In genomic region chr7:27552070-27552469, GRCm38 (mm10) we compare ENCODE assay signal across 8 mouse cellular contexts. TPM values are rescaled to one million over a fixed set of nuclear protein-coding genes. Genes with fewer than 3 reads are reported as not detected.
A peak's percentile ranks its signal among the peaks of the same experiment; 100 is the strongest.
DNase-seq lines count a peak whose midpoint lies in the region; ATAC-seq lines count a peak whose summit lies in the region.

No protein-coding gene starts in this region.

- H3K27ac ChIP-seq in lung, embryonic 16.5 days (ENCODE audit: low read length), result no peak overlapping the region
- H3K27ac ChIP-seq in forebrain, embryonic 15.5 days (replicated peaks), result no peak overlapping the region
- H3K27ac ChIP-seq in liver, embryonic 13.5 days, result peak overlapping the region; percentile 82
- 0 out of 2 replicates have a peak overlapping the region, but pooled peaks have one; percentile 40 for H3K27ac ChIP-seq in stomach, embryonic 15.5 days

- peaks cover 12% of the 10 kb centered on the region for H3K4me1 ChIP-seq in lung, embryonic 16.5 days (replicated peaks; ENCODE audit: control insufficient read depth, insufficient read depth, low read length)
- peaks cover 29% of the 10 kb centered on the region for H3K4me1 ChIP-seq in forebrain, embryonic 15.5 days
- H3K4me1 ChIP-seq in liver, embryonic 13.5 days (replicated peaks), result peaks cover 31% of the 10 kb centered on the region
- peaks cover 11% of the 10 kb centered on the region for H3K4me1 ChIP-seq in stomach, embryonic 15.5 days

- ATAC-seq in lung, embryonic 16.5 days (ENCODE audit: low read depth), result no peak
- no peak for ATAC-seq in forebrain, embryonic 15.5 days (replicated peaks)
- ATAC-seq in liver, embryonic 13.5 days (ENCODE audit: low read depth), result no peak
- no peak for ATAC-seq in stomach, embryonic 15.5 days (ENCODE audit: insufficient read depth, low FRiP score, low read depth)

- H3K9ac ChIP-seq in lung, embryonic 16.5 days (ENCODE audit: low read length), result peak overlapping the region; percentile 73
- peak overlapping the region; percentile 65; the same call in 1 of the 2 replicates for H3K9ac ChIP-seq in forebrain, embryonic 15.5 days (replicated peaks)
- peak overlapping the region; percentile 87 for H3K9ac ChIP-seq in liver, embryonic 13.5 days
- H3K9ac ChIP-seq in stomach, embryonic 15.5 days, result no peak overlapping the region

- WGBS in lung, embryonic 16.5 days, result 38% methylated on average over 5 of the region's 5 CpGs
- WGBS in forebrain, embryonic 15.5 days, result 60% methylated on average over 5 of the region's 5 CpGs
- WGBS in liver, embryonic 13.5 days (ENCODE audit: insufficient replicate concordance), result 47% methylated on average over 5 of the region's 5 CpGs
- WGBS in stomach, embryonic 15.5 days, result 51% methylated on average over 5 of the region's 5 CpGs

- H3K36me3 ChIP-seq in lung, embryonic 16.5 days (ENCODE audit: control insufficient read depth, insufficient read depth, low read length), result peaks cover 2% of the 10 kb centered on the region; the same call in 1 of the 2 replicates
- H3K36me3 ChIP-seq in forebrain, embryonic 15.5 days, result peaks cover 11% of the 10 kb centered on the region
- H3K36me3 ChIP-seq in liver, embryonic 13.5 days, result peaks cover 12% of the 10 kb centered on the region
- H3K36me3 ChIP-seq in stomach, embryonic 15.5 days, result peaks cover 4% of the 10 kb centered on the region; the same call in 1 of the 2 replicates

- H3K9me3 ChIP-seq in lung, embryonic 16.5 days (ENCODE audit: control insufficient read depth, low read length), result no peaks in the 10 kb centered on the region
- H3K9me3 ChIP-seq in forebrain, embryonic 15.5 days, result no peaks in the 10 kb centered on the region
- H3K9me3 ChIP-seq in liver, embryonic 13.5 days (replicated peaks), result no peaks in the 10 kb centered on the region
- H3K9me3 ChIP-seq in stomach, embryonic 15.5 days, result no peaks in the 10 kb centered on the region

- peak overlapping the region; percentile 64 for H3K4me3 ChIP-seq in lung, embryonic 16.5 days (ENCODE audit: low read length)
- peak overlapping the region; percentile 75 for H3K4me3 ChIP-seq in forebrain, embryonic 15.5 days
- peak overlapping the region; percentile 84 for H3K4me3 ChIP-seq in liver, embryonic 13.5 days (replicated peaks)
- H3K4me3 ChIP-seq in stomach, embryonic 15.5 days (replicated peaks), result peak overlapping the region; percentile 72

- H3K27me3 ChIP-seq in lung, embryonic 16.5 days (ENCODE audit: control insufficient read depth, insufficient read depth, low read depth, low read length), result no peaks in the 10 kb centered on the region
- H3K27me3 ChIP-seq in forebrain, embryonic 15.5 days, result no peaks in the 10 kb centered on the region
- H3K27me3 ChIP-seq in liver, embryonic 13.5 days, result no peaks in the 10 kb centered on the region
- H3K27me3 ChIP-seq in stomach, embryonic 15.5 days (replicated peaks), result no peaks in the 10 kb centered on the region

- peak overlapping the region; percentile 88 for H3K4me2 ChIP-seq in lung, embryonic 16.5 days (ENCODE audit: low read depth, low read length)
- H3K4me2 ChIP-seq in forebrain, embryonic 15.5 days (replicated peaks), result peak overlapping the region; percentile 77
- peak overlapping the region; percentile 81 for H3K4me2 ChIP-seq in liver, embryonic 13.5 days
- peak overlapping the region; percentile 63 for H3K4me2 ChIP-seq in stomach, embryonic 15.5 days

- DNase-seq in lung, postnatal 10 days, result no peak
- DNase-seq in liver, embryonic 13.5 days, result no peak
- DNase-seq in adrenal gland, postnatal 36 days, result no peak
- no peak for DNase-seq in urinary bladder, postnatal 36 days (ENCODE audit: low spot score in 2 of 2)
- no peak for DNase-seq in T-cell, adult 2 months (ENCODE audit: low spot score)

RNA-seq across cellular contexts. Expression of gene Pld3, which starts 0.9 kb away (rescaled TPM):
- polyA plus RNA-seq in lung, embryonic 16.5 days (2015; fragmentation: Nextera tagmentation; extraction: Ambion mirVana), result 85.6 and 95.6 TPM in 2 replicates
- 95.7 and 106 TPM in 2 replicates for polyA plus RNA-seq in forebrain, embryonic 15.5 days (2015; fragmentation: Nextera tagmentation; extraction: Ambion mirVana)
- polyA plus RNA-seq in liver, embryonic 13.5 days (2015; fragmentation: Nextera tagmentation; extraction: Ambion mirVana), result 53.8 and 58.5 TPM in 2 replicates
- polyA plus RNA-seq in stomach, embryonic 15.5 days (2015; fragmentation: Nextera tagmentation; extraction: Ambion mirVana), result 77.5 and 81.0 TPM in 2 replicates
- 100 to 1,000 TPM; 106 to 146 TPM for total RNA-seq in adrenal gland, postnatal 36 days (2021)

RNA-seq across cellular contexts. Expression of gene 2310022A10Rik, which starts 1.0 kb away (rescaled TPM):
- polyA plus RNA-seq in lung, embryonic 16.5 days (2015; fragmentation: Nextera tagmentation; extraction: Ambion mirVana), result 22.8 and 24.9 TPM in 2 replicates
- 36.9 and 38.9 TPM in 2 replicates for polyA plus RNA-seq in forebrain, embryonic 15.5 days (2015; fragmentation: Nextera tagmentation; extraction: Ambion mirVana)
- polyA plus RNA-seq in liver, embryonic 13.5 days (2015; fragmentation: Nextera tagmentation; extraction: Ambion mirVana), result 19.7 and 22.8 TPM in 2 replicates
- polyA plus RNA-seq in stomach, embryonic 15.5 days (2015; fragmentation: Nextera tagmentation; extraction: Ambion mirVana), result 21.0 and 23.4 TPM in 2 replicates
- total RNA-seq in adrenal gland, postnatal 36 days (2021), result 10 to 100 TPM; 15.0 to 15.8 TPM

RNA-seq across cellular contexts. Expression of gene Hipk4, which starts 29.0 kb away (rescaled TPM):
- polyA plus RNA-seq in lung, embryonic 16.5 days (2015; fragmentation: Nextera tagmentation; extraction: Ambion mirVana), result 0.72 and 1.1 TPM in 2 replicates
- 0.42 and 0.43 TPM in 2 replicates for polyA plus RNA-seq in forebrain, embryonic 15.5 days (2015; fragmentation: Nextera tagmentation; extraction: Ambion mirVana)
- 0.08 and 0.12 TPM in 2 replicates for polyA plus RNA-seq in liver, embryonic 13.5 days (2015; fragmentation: Nextera tagmentation; extraction: Ambion mirVana)
- polyA plus RNA-seq in stomach, embryonic 15.5 days (2015; fragmentation: Nextera tagmentation; extraction: Ambion mirVana), result 0.67 and 0.86 TPM in 2 replicates
- under 1 TPM; 0.23 to 0.26 TPM for total RNA-seq in adrenal gland, postnatal 36 days (2021)

RNA-seq across cellular contexts. Expression of gene Akt2, which starts 39.3 kb away (rescaled TPM):
- polyA plus RNA-seq in lung, embryonic 16.5 days (2015; fragmentation: Nextera tagmentation; extraction: Ambion mirVana), result 89.4 and 93.0 TPM in 2 replicates
- polyA plus RNA-seq in forebrain, embryonic 15.5 days (2015; fragmentation: Nextera tagmentation; extraction: Ambion mirVana), result 94.2 and 97.1 TPM in 2 replicates
- polyA plus RNA-seq in liver, embryonic 13.5 days (2015; fragmentation: Nextera tagmentation; extraction: Ambion mirVana), result 29.6 and 32.3 TPM in 2 replicates
- 77.7 and 82.3 TPM in 2 replicates for polyA plus RNA-seq in stomach, embryonic 15.5 days (2015; fragmentation: Nextera tagmentation; extraction: Ambion mirVana)
- total RNA-seq in adrenal gland, postnatal 36 days (2021), result 100 to 1,000 TPM; 201 to 243 TPM

RNA-seq across cellular contexts. Expression of gene Prx, which starts 52.9 kb away (rescaled TPM):
- polyA plus RNA-seq in lung, embryonic 16.5 days (2015; fragmentation: Nextera tagmentation; extraction: Ambion mirVana), result 13.0 and 13.6 TPM in 2 replicates
- polyA plus RNA-seq in forebrain, embryonic 15.5 days (2015; fragmentation: Nextera tagmentation; extraction: Ambion mirVana), result 1.1 and 1.3 TPM in 2 replicates
- 0.78 and 0.88 TPM in 2 replicates for polyA plus RNA-seq in liver, embryonic 13.5 days (2015; fragmentation: Nextera tagmentation; extraction: Ambion mirVana)
- 3.1 and 3.5 TPM in 2 replicates for polyA plus RNA-seq in stomach, embryonic 15.5 days (2015; fragmentation: Nextera tagmentation; extraction: Ambion mirVana)
- 1 to 10 TPM; 2.1 to 3.2 TPM for total RNA-seq in adrenal gland, postnatal 36 days (2021)

Comparison
In these comparisons a context has a peak if more than half of its experiments do, and no peak if none do; other contexts are left out.
1. H3K27ac ChIP-seq: peak in liver, embryonic 13.5 days (single experiment) and stomach, embryonic 15.5 days (single experiment); none in lung, embryonic 16.5 days (single experiment) and forebrain, embryonic 15.5 days (single experiment).
2. Peak in every context shown above with its lines, with median percentiles within 50 percentile points of each other: H3K4me2 ChIP-seq and H3K4me3 ChIP-seq.